Mouse (Mus musculus): ENCODE measurements around the gene Speer4f1. TPM values are rescaled to one million over a fixed set of nuclear protein-coding genes. Genes with fewer than 3 reads are reported as not detected.
"Not testable (repeated sequence)": the region's sequence is repeated elsewhere in the genome, so short reads cannot be mapped to it uniquely, and the experiment has no call there.

Gene Speer4f1
- total and polyA plus RNA-seq, 3 experiments = not detected

GRCm38 (mm10) chr5:17454952-17455586, 20.8 kb upstream of the Speer4f1 start:
- in situ Hi-C loops (cut with MboI; ENCODE audit: low pct_ligation_motif_present, low pct_unique_long_range_greater_than_20kb, low sequenced_read_pairs) (no loop called here), dilution Hi-C loops (cut with MboI; ENCODE audit: extremely low pct_ligation_motif_present, extremely low pct_unique_long_range_greater_than_20kb, low sequenced_read_pairs) (no loop called here)
- Histone ChIP-seq H3K4me2 (ENCODE audit: insufficient read depth, low read depth, poor library complexity, severe bottlenecking) (no peak overlapping the region), H3K4me3 (replicated peaks in 1 of 3; ENCODE audit: low read depth in 2 of 3, low read length in 2 of 3, poor library complexity in 1 of 3) (no peak overlapping the region), H3K9me3 (replicated peaks; ENCODE audit: low read length) (no peaks in the 10 kb centered on the region), H3K4me1 (ENCODE audit: control insufficient read depth in 1 of 2, insufficient read depth in 2 of 2) (no peaks in the 10 kb centered on the region), H3K27ac (ENCODE audit: insufficient read depth, low read depth) (no peak overlapping the region), H3K27me3 (replicated peaks) (no peaks in the 10 kb centered on the region), H3K9ac (ENCODE audit: insufficient read depth, low read depth) (no peak overlapping the region), H3K36me3 (replicated peaks in 1 of 2; ENCODE audit: control insufficient read depth in 1 of 2, insufficient read depth in 1 of 2, low read length in 1 of 2) (no peaks in the 10 kb centered on the region), H3K79me2 (replicated peaks; ENCODE audit: control insufficient read depth, extremely low read depth, insufficient read depth, poor library complexity, severe bottlenecking) (no peaks in the 10 kb centered on the region)
- no peak for TF ChIP-seq MAZ (IDR thresholded peaks at IDR 0.05; ENCODE audit: low read depth, low read length)
- DNase-seq (ENCODE audit: extremely low read depth) = no peak

- no peak for DNase-seq (ENCODE audit: extremely low read depth)
- H3K4me3 ChIP-seq (replicated peaks in 1 of 3; ENCODE audit: low read depth in 2 of 3, low read length in 2 of 3, poor library complexity in 1 of 3) = no peak overlapping the region
- dilution Hi-C loops (cut with MboI; ENCODE audit: extremely low pct_ligation_motif_present, extremely low pct_unique_long_range_greater_than_20kb, low sequenced_read_pairs) (no loop called here), in situ Hi-C loops (cut with MboI; ENCODE audit: low pct_ligation_motif_present, low pct_unique_long_range_greater_than_20kb, low sequenced_read_pairs) (no loop called here)
- no peak overlapping the region for H3K4me2 ChIP-seq (ENCODE audit: insufficient read depth, low read depth, poor library complexity, severe bottlenecking)
- no peaks in the 10 kb centered on the region for H3K27me3 ChIP-seq (replicated peaks)
- no peaks in the 10 kb centered on the region for H3K4me1 ChIP-seq (ENCODE audit: control insufficient read depth in 1 of 2, insufficient read depth in 2 of 2)
- TF ChIP-seq ZKSCAN1 (IDR thresholded peaks at IDR 0.05; ENCODE audit: borderline replicate concordance, low read depth, low read length) (no peak), BHLHE40 (IDR thresholded peaks at IDR 0.05; ENCODE audit: low read depth, low read length) (no peak), MAFK (IDR thresholded peaks at IDR 0.05; ENCODE audit: insufficient replicate concordance, low read length) (no peak), ETS1 (conservative IDR thresholded peaks at IDR 0.05; ENCODE audit: low read depth, low read length) (no peak), ZC3H11A (IDR thresholded peaks at IDR 0.05; ENCODE audit: low read depth, low read length) (no peak), USF1 (IDR thresholded peaks at IDR 0.05; ENCODE audit: low read depth, low read length) (no peak), TBP (conservative IDR thresholded peaks at IDR 0.05; ENCODE audit: low read depth, low read length) (no peak), ELF1 (IDR thresholded peaks at IDR 0.05; ENCODE audit: low read depth, low read length) (no peak), MAZ (IDR thresholded peaks at IDR 0.05; ENCODE audit: low read depth, low read length) (no peak), E2F4 (IDR thresholded peaks at IDR 0.05; ENCODE audit: insufficient replicate concordance, low read depth, low read length) (no peak), JUN (IDR thresholded peaks at IDR 0.05; ENCODE audit: insufficient read depth, low read depth, low read length) (no peak), SIN3A (IDR thresholded peaks at IDR 0.05; ENCODE audit: low read length) (no peak), UBTF (IDR thresholded peaks at IDR 0.05; ENCODE audit: low read depth, low read length) (no peak), ZNF384 (IDR thresholded peaks at IDR 0.05; ENCODE audit: low read depth, low read length) (no peak), NRF1 (IDR thresholded peaks at IDR 0.05; ENCODE audit: low read depth, low read length) (no peak)
- no peaks in the 10 kb centered on the region for H3K36me3 ChIP-seq (replicated peaks in 1 of 2; ENCODE audit: control insufficient read depth in 1 of 2, insufficient read depth in 1 of 2, low read length in 1 of 2)
- no peak overlapping the region for H3K27ac ChIP-seq (ENCODE audit: insufficient read depth, low read depth)
- no peaks in the 10 kb centered on the region for H3K79me2 ChIP-seq (replicated peaks; ENCODE audit: control insufficient read depth, extremely low read depth, insufficient read depth, poor library complexity, severe bottlenecking)
- no peaks in the 10 kb centered on the region for H3K9me3 ChIP-seq (replicated peaks; ENCODE audit: low read length)
- H3K9ac ChIP-seq (ENCODE audit: insufficient read depth, low read depth) = no peak overlapping the region
Measured at GRCm38 (mm10) chr5:17456671-17457070, 19.2 kb upstream of the Speer4f1 start.

DNA sequence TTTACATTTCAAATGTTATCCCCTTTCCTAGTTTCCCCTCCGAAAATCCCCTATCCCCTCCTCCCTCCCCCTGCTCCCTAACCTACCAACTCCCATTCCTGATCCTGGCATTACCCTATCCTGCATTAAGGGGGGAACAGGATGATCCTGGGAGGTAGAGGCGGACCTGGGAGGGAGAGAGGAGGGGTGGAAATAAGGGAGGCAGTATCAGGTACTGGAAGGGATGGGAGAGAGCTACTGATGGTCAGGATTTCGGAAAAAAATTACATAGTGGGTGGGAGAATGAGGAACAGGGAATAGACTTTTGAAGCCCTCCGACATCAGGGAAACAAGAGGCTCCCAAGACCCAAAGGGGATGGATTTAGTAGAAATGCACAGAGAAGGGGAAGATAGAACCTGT, 7.8 kb upstream of the Speer4f1 start:
- dilution Hi-C loops (cut with MboI; ENCODE audit: extremely low pct_ligation_motif_present, extremely low pct_unique_long_range_greater_than_20kb, low sequenced_read_pairs); H3K36me3 ChIP-seq (replicated peaks in 1 of 2; ENCODE audit: control insufficient read depth in 1 of 2, insufficient read depth in 1 of 2, low read length in 1 of 2); H3K9me3 ChIP-seq (replicated peaks; ENCODE audit: low read length); H3K4me3 ChIP-seq (replicated peaks in 1 of 3; ENCODE audit: low read depth in 2 of 3, low read length in 2 of 3, poor library complexity in 1 of 3); H3K4me1 ChIP-seq (ENCODE audit: control insufficient read depth in 1 of 2, insufficient read depth in 2 of 2); H3K27ac ChIP-seq (ENCODE audit: insufficient read depth, low read depth); H3K79me2 ChIP-seq (replicated peaks; ENCODE audit: control insufficient read depth, extremely low read depth, insufficient read depth, poor library complexity, severe bottlenecking); H3K4me2 ChIP-seq (ENCODE audit: insufficient read depth, low read depth, poor library complexity, severe bottlenecking); H3K27me3 ChIP-seq (replicated peaks); DNase-seq (ENCODE audit: extremely low read depth); in situ Hi-C loops (cut with MboI; ENCODE audit: low pct_ligation_motif_present, low pct_unique_long_range_greater_than_20kb, low sequenced_read_pairs); H3K9ac ChIP-seq (ENCODE audit: insufficient read depth, low read depth): not testable (repeated sequence)

Measured in CH12.LX (cell line).